Mouse (Mus musculus) frontal cortex, postnatal 14 days (tissue): ENCODE measurements around the gene Lhx2.

Source experiments
- DNase-seq, 2 experiments: peaks; one replicate each; pipeline ENCODE4 v3.0.0; 2022; ENCODE audit warnings: low spot score in 2 of 2

Gene Lhx2

GRCm38 (mm10) chr2:38346881-38347764 is 8.0 kb downstream of the Lhx2 start:
- DNase-seq, result no peak

- DNase-seq, result no peak
Observed at GRCm38 (mm10) chr2:38347811-38348551, 8.9 kb downstream of the Lhx2 start.

- no peak for DNase-seq
Observed at GRCm38 (mm10) chr2:38348660-38349420, 9.8 kb downstream of the Lhx2 start.

- DNase-seq, result no peak
Observed at GRCm38 (mm10) chr2:38349447-38350350, 10.6 kb downstream of the Lhx2 start.

GRCm38 (mm10) chr2:38350386-38350785 is 11.3 kb downstream of the Lhx2 start:
- DNase-seq, result no peak

GRCm38 (mm10) chr2:38350796-38351195 is 11.7 kb downstream of the Lhx2 start:
- peak; percentile 78 to 79 for DNase-seq

GRCm38 (mm10) chr2:38351641-38352320 is 12.7 kb downstream of the Lhx2 start:
- no peak for DNase-seq

- DNase-seq, result no peak
Observed at GRCm38 (mm10) chr2:38352321-38353007, 13.4 kb downstream of the Lhx2 start.

GRCm38 (mm10) chr2:38353008-38353379 is 13.9 kb downstream of the Lhx2 start:
- DNase-seq, result no peak

GRCm38 (mm10) chr2:38353664-38354063 is 14.6 kb downstream of the Lhx2 start:
- DNase-seq, result no peak

- DNase-seq, result no peak
Observed at GRCm38 (mm10) chr2:38354179-38354716, 15.2 kb downstream of the Lhx2 start.

- no peak for DNase-seq
Observed at GRCm38 (mm10) chr2:38354717-38355510, 15.8 kb downstream of the Lhx2 start.

GRCm38 (mm10) chr2:38355731-38356427 is 16.8 kb downstream of the Lhx2 start:
- DNase-seq, result no peak

- no peak for DNase-seq
Observed at GRCm38 (mm10) chr2:38356428-38357260, 17.6 kb downstream of the Lhx2 start.

- DNase-seq, result no peak
Observed at GRCm38 (mm10) chr2:38357294-38358246, 18.5 kb downstream of the Lhx2 start.

GRCm38 (mm10) chr2:38358611-38359010 is 19.5 kb downstream of the Lhx2 start:
- no peak for DNase-seq
